Mouse (Mus musculus) heart, postnatal 4 days (tissue): ENCODE results near the gene Cabin1. TPM values are rescaled to one million over a fixed set of nuclear protein-coding genes. Genes with fewer than 3 reads are reported as not detected.

Experiments used
- DNase-seq: peaks from one replicate; pipeline ENCODE4 v3.0.0; 2021
- total RNA-seq, 2 experiments: library from RNA; stranded (reverse); gene quantifications; 2 replicates each; pipeline ENCODE4 v1.2.3; 2021

The Cabin1 gene
- total RNA-seq, 2 experiments from 2014 or later, result 35.8 to 37.1 TPM

GRCm38 (mm10) chr10:75701280-75701679, 62.9 kb downstream of the Cabin1 start:
- DNase-seq, result no peak

DNA sequence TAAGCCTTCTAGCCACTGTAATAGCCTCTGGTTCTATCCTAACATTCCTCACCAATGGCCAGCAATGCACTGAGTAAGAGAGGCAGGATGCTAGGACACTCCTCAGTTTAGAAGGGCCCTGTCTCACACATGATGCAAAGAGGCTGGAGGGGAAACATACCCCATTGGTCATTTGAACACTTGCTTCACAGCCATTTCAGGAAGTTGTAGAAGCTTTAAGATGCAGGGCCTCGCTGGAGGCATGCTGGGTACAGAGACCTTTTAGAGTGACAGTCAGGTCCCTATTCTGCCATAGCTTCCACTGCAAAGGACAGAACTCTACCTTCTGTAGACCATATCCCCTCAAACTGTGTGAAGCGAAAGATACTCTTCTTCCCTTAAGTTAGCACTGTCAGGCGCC, 66.4 kb downstream of the Cabin1 start:
- no peak for DNase-seq

- no peak for DNase-seq
Observed at GRCm38 (mm10) chr10:75696597-75697355, 67.4 kb downstream of the Cabin1 start.

DNA sequence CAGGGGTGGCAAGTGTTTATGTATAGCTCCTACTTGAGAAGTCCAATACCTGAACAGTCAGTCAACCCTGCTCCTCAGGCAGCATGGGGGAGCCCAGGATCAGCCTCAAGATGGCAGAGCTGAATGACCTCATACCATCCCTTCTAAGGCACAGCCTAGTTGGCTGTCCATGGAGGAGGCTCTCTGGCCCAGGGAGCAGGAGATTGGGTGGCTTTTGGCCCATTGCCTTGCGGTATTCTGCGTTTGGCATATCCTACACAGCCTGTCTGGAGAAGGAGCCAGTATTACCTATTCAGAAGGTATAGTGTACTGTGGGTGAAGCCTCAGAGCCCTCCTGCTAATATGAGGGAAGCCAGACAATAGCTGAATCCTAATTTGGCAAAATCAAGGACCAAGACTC, 68.6 kb downstream of the Cabin1 start:
- DNase-seq, result no peak

GRCm38 (mm10) chr10:75695078-75695477, 69.1 kb downstream of the Cabin1 start:
- DNase-seq, result no peak

GRCm38 (mm10) chr10:75694567-75694966, 69.6 kb downstream of the Cabin1 start:
- no peak for DNase-seq

GRCm38 (mm10) chr10:75693451-75694233, 70.5 kb downstream of the Cabin1 start:
- DNase-seq, result no peak

GRCm38 (mm10) chr10:75688598-75688997, 75.5 kb downstream of the Cabin1 start:
- DNase-seq, result no peak

GRCm38 (mm10) chr10:75686724-75687123, 77.4 kb downstream of the Cabin1 start:
- DNase-seq, result no peak

DNA sequence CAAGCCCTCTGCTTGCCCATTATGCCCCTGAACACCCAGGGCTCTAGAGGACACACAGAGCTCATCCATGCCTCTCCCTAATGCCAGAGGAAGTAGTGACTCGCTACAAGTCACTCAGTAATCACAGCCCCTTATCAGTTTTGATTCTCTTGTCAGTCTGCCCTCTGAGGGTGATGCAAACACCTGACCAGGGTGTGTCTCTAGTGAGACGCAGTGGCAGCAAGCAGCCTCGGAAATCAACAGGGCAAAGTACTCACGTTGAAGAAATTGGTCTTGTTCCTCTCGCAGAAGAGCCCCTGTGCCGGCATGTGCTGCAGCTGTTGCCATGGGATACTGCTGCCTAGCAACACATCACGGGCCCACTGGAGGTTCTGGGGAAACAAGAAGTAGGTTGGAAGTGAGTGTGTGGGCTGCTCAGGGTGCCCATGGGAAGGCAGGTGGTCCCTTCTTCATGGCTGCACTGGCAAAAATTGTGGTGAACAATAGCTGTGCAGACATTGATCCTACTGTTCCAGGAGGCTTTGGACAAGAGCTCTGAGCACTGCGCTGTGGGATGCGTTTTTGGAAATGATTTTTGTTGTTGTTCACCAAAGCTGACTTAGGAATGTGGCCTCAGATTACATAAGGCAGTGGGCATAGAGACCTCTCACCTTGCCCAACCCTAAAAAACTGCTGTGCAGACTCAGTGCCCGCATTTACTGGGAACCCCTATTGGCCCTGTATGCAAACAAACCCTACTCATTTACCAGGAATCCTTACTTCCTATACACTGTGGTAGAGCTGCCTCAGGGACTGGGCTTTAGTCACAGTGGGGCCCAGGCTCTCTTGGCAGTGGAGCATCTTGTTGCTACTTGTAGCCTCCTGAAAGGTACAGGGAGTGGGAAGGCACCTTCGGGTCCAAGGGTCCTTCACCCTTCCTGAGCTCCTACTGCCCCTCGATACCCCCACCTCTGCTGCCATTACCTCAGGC, 79.8 kb downstream of the Cabin1 start:
- no peak for DNase-seq

DNA sequence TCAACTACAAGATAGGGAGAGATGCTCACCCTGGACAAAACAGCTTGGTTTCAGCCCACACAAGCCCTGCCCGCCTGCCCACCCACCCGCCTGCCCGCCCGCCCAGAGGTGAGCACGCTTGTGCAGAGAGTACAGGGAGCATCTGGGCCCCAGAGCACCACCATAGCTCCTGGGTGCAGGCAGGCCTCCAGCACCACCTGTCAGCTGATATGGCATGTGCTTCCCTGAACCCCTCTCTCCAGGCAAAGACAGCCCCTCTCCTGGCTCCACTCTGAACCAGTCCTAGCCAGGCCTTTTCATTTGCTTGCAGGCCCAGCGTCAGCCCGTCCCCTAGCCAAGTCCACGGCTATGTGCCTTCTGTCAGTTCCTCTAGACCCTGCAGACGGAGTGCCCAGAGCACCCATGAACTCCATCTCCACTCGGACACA, 83.6 kb downstream of the Cabin1 start:
- DNase-seq, result no peak

DNA sequence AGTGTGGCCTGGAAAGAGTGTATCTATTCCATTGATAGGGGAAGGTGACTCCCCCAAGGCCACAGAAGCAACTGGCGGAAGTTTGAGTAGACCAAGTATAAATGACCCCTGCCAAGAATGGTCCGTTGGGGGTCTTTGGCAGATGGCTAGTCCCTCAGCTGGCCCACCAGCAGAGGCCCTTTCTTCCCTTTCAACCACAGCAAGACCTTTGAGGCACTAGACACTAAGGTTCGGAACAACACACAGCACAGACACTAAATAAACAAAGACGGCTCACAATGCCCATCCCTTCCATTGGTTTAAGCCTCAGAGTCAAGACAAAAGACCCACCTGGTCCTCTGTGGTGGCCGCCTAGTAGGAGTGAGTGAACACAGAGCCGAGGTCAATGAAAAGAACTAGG, 84.9 kb downstream of the Cabin1 start:
- no peak for DNase-seq

DNA sequence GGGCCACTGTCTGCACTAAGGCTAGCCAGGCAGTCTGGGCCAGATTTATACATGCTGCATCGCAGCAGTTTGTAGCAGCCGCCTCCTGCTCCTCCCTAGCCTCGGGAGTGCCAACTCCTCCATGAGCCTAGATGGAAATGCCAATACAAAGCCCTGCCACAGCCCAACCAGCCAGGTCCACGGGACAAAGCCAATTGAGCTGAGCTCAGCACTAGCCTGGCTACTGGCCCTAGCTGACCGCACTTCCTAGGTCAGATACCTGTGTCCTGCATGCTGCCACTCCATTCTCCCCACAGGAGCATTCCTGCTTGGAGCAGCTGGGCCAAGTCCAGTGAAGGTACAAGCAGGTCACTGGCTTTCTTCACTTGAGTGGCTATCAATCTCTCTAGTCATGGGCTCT, 86.2 kb downstream of the Cabin1 start:
- peak; percentile 23 for DNase-seq

DNA sequence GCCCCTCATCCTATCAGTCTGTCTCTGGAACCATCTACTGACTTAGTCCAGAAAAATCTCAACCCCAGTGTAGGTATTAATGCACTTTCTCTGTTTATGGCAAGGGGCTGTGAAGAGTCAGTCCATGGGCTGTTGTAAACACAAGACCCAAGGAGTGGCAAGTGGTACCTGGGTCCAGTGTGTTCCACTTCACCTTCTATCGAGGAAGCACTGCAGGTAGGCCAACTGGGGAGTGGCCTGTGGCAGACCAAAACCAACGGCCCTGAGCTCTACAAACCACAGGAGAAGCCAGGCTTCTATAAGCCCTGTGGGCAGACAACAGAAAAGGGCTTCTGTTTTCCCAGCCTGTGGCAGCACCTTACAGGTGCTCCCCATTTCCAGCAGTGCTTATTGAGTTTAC, 86.6 kb downstream of the Cabin1 start:
- no peak for DNase-seq

- DNase-seq, result no peak
Observed at GRCm38 (mm10) chr10:75676819-75677565, 87.1 kb downstream of the Cabin1 start.

DNA sequence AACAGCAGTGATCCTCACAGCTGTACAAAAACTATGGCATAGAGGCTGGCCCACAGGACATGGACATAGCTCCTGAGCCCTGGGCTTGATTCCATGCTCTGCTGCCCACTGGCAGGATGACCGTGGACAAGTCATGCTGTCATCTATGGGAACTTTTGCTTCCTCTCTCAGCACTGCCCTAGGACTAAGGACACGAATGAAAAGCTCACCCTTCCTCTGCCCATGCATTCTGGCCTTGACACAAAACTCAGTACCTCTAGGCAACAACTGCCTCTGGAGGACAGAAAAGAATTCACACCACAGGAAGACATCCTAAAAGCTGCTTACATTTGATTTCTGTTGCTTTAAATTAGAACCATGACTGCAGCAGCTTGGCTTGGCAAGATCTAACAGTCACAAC, 87.9 kb downstream of the Cabin1 start:
- DNase-seq, result no peak

GRCm38 (mm10) chr10:75675594-75675993, 88.5 kb downstream of the Cabin1 start:
- DNase-seq, result no peak

DNA sequence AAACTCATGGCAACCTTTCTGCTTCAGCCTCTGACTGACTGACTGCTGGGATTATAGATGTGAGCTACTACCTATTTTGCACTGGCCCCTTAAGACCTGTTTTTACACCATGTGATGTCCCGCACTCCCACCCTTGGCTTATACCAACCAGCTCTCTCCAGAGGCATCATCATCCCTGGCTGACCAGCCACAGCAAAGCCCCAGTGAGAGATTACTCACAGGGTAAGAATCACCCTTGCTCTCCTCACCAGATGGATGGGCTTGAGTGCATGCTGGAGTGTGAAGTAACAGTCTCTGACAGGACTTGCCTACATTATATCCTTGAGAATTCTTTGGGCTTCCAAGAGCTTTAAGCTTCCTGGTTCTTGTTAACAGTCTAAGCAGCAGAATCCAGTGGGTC, 94.2 kb downstream of the Cabin1 start:
- DNase-seq, result no peak

GRCm38 (mm10) chr10:75667911-75668270, 96.2 kb downstream of the Cabin1 start:
- DNase-seq, result peak; percentile 84

DNA sequence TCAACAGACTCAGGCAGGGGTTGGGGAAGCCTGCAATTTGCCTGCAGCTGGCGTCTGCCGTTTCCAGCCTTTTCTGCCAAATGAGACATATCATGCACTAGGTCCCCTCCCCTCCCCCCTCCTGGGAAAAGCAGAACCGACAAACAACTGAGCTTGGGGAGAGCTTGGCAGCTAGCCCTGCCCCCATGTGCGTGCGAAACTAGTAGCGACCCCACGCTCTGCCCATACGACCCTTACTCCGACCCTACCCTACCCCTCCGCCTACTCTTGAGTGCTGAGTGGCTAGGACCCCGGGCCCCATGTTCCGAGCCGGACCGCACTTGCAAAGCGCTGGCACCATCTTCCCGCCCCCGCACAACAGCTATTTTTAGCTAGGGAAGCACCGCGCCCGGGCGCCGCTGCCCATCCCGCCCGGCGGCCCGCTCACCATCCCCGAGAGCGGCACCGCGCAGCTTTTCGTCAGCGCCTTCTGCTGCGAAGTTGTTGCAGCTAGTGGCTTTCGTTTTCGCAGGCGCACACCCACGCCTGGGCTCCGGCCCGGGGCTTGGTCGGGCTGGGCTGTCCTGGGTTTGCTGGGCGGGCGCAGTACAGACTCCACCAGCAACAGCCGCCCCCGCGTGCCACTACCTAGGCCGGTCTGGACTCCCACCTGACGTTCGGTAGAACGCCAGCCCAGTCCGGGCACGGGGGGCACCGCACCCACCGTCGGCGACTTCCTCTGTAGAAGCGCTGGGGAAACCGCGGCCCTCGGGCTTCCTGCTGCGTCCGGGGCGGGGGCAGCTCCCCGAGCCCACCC, 96.8 kb downstream of the Cabin1 start:
- peak; percentile 76 for DNase-seq

GRCm38 (mm10) chr10:75666451-75667030, 97.6 kb downstream of the Cabin1 start:
- no peak for DNase-seq
